Mouse (Mus musculus) brain, embryonic 14.5 days (tissue): ENCODE data around the gene Syt5.

Experiments
- CTCF ChIP-seq: fragments of 200-500 bp; IDR thresholded peaks from 2 replicates; pipeline ENCODE4 v1.5.1; 2012; ENCODE audit warnings: inconsistent platforms, mild to moderate bottlenecking, moderate library complexity, borderline replicate concordance; ENCODE audit not compliant: insufficient read depth, insufficient read length; ENCODE audit errors: extremely low read depth
- POLR2A ChIP-seq: fragments of 200-500 bp; IDR thresholded peaks from 2 replicates; pipeline ENCODE4 v1.6.1; 2012; ENCODE audit warnings: mild to moderate bottlenecking, inconsistent platforms, borderline replicate concordance; ENCODE audit not compliant: poor library complexity, insufficient read depth, insufficient read length, severe bottlenecking; ENCODE audit errors: extremely low read depth

DNA sequence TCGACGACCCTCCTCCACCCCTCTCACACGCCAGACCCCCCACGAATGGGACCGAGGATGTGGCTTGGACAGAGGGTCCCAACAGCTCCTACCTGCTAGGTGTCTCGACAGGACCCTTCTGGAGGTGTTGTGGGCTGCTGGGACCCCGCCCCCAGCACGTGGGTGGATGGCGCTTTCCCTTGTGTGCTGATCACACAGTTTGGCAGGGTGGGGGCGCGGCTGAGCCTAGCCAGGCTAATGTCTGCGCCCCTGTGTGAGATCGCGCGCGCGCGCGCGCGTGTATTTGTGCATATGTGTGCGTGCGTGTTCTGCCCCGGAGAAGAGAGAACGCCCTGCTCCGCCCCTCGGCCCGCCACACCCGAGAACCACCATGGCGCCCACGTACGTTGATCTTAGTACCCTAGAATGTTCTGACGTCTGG lies at the start of gene Syt5:
- TF ChIP-seq CTCF (no peak), POLR2A (peak; percentile 8; the same call in 1 of the 2 replicates)
